Mouse (Mus musculus) lung, embryonic 14.5 days (tissue): Measurements from ENCODE around the gene Eif4e1b. TPM values are rescaled to one million over a fixed set of nuclear protein-coding genes. Genes with fewer than 3 reads are reported as not detected.

Experiments used
- ATAC-seq: fragments of 200-750 bp; cut with Nextera tagmentation; 2 replicates; pipeline ENCODE4 v1.8.0; 2017; ENCODE audit warnings: mild to moderate bottlenecking, moderate TSS enrichment, moderate library complexity; ENCODE audit not compliant: insufficient read depth
- DNase-seq: peaks from one replicate; pipeline ENCODE4 v3.0.0-alpha.2; 2015
- H3K27ac ChIP-seq: fragments of 300-500 bp; sonication (generic); 2 replicates; pipeline ENCODE4 v1.5.1; 2014; ENCODE audit warnings: low read depth, mild to moderate bottlenecking, moderate library complexity
- H3K27me3 ChIP-seq: fragments of 300-500 bp; sonication (generic); 2 replicates; pipeline ENCODE4 v1.6.1; 2014; ENCODE audit warnings: low read length, control low read depth; ENCODE audit not compliant: insufficient read depth
- H3K36me3 ChIP-seq: fragments of 300-500 bp; sonication (generic); 2 replicates; pipeline ENCODE4 v1.6.1; 2014; ENCODE audit warnings: control low read depth; ENCODE audit not compliant: insufficient read depth
- H3K4me1 ChIP-seq: fragments of 300-500 bp; sonication (generic); 2 replicates; pipeline ENCODE4 v1.6.1; 2014; ENCODE audit warnings: antibody characterized with exemption, control low read depth; ENCODE audit not compliant: insufficient read depth
- H3K4me2 ChIP-seq: fragments of 300-500 bp; sonication (generic); 2 replicates; pipeline ENCODE4 v1.6.1; 2014; ENCODE audit warnings: mild to moderate bottlenecking
- H3K4me3 ChIP-seq: fragments of 300-500 bp; sonication (generic); 2 replicates; pipeline ENCODE4 v1.5.1; 2014; ENCODE audit warnings: low read depth, low read length
- H3K9ac ChIP-seq: fragments of 300-500 bp; sonication (generic); 2 replicates; pipeline ENCODE4 v1.6.1; 2014
- H3K9me3 ChIP-seq: fragments of 300-500 bp; sonication (generic); 2 replicates; pipeline ENCODE4 v1.6.1; 2016; ENCODE audit warnings: low read depth, low read length, control low read depth
- CTCF ChIP-seq: IDR thresholded peaks from 2 replicates; pipeline ENCODE4 v1.5.1; 2016; ENCODE audit warnings: antibody characterized with exemption, low read depth
- WGBS: fragments of 180-500 bp; shearing (Covaris S2); extraction: QIAGEN DNeasy Blood & Tissue Kit; methylation state at CpG from one replicate; pipeline ENCODE4 v1.1.7; 2014; 5-methylcytosine and 5-hydroxymethylcytosine counted together
- polyA plus RNA-seq: library from polyadenylated mRNA; unstranded; fragments of >200 nt; fragmentation: Nextera tagmentation; extraction: Ambion mirVana; gene quantifications from 2 replicates; pipeline ENCODE4 v1.2.1, GENCODE M21; 2014

Eif4e1b gene
- polyA plus RNA-seq, 1 experiment from 2014 or later, result not detected

- no peak for ATAC-seq
- 5% methylated on average over 13 of the region's 13 CpGs for WGBS
- Histone ChIP-seq H3K27me3 (no peaks in the 10 kb centered on the region), H3K36me3 (no peaks in the 10 kb centered on the region), H3K9me3 (no peaks in the 10 kb centered on the region), H3K9ac (no peak overlapping the region), H3K4me1 (no peaks in the 10 kb centered on the region), H3K4me3 (no peak overlapping the region), H3K4me2 (no peak overlapping the region), H3K27ac (no peak overlapping the region)
- peak; percentile 40 for DNase-seq
- TF ChIP-seq CTCF, result no peak
Observed at GRCm38 (mm10) chr13:54829450-54829849, 45.7 kb downstream of the Eif4e1b start.

DNA sequence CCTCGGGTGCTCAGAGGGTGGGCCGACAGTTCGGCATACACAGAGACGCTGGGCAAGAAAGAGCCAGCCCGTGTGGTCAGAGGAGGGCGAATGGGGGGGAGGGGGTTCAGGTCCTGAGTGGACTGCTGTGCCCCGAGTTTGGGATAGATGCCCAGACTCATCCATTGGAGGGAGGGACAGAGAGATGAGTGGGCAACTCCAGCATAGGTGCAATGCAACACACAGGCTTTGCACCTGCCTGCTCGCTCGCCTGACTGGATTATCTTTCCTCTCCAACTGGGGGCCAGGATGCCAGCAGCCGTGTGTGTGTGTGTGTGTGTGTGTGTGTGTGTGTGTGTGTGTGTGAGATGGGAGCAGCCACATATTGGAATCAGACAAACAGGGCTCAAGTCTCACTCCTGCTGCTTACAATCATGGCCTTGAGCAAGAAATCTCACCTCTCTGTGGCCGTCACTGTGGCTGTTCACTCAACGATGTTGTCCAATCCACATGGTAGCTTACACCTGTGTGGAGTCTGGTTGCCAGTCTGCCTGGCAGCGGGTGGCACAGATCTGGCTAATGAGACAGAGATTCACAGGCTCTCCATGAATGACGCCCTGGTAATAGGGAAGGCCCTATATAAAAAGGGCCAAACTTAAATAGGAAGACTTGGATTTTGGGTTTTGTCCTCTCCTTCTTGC, 52.7 kb downstream of the Eif4e1b start:
- no peaks in the 10 kb centered on the region for H3K9me3 ChIP-seq
- no peak overlapping the region for H3K4me2 ChIP-seq
- no peak for TF ChIP-seq CTCF
- WGBS, result 75% methylated on average over 14 of the region's 14 CpGs
- DNase-seq (no peak), ATAC-seq (no peak)
- no peak overlapping the region for H3K27ac ChIP-seq
- H3K9ac ChIP-seq, result no peak overlapping the region
- no peaks in the 10 kb centered on the region for H3K36me3 ChIP-seq
- H3K27me3 ChIP-seq, result no peaks in the 10 kb centered on the region
- H3K4me1 ChIP-seq, result peaks cover 10% of the 10 kb centered on the region
- no peak overlapping the region for H3K4me3 ChIP-seq

DNA sequence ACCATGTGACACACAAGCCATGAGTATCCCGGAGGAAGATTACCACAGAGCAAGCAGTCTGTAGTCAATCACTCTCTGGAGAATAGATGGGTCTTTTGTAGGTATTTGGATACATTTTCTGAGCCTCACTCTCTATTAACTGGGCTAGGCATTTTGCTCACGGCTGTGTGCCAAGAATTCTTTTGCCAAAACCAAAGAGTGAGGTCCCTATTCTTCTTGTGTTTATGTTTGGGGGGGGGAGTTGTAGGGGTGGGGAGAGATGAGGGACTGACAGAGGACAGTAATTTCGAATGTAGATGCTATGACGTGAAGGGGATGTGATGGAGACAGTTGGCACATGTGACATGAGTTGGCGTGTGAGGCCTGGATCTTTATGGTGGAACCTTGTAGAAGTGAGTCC, 53.3 kb downstream of the Eif4e1b start:
- Histone ChIP-seq H3K9ac (no peak overlapping the region), H3K4me1 (peaks cover 10% of the 10 kb centered on the region), H3K9me3 (no peaks in the 10 kb centered on the region), H3K27ac (peak overlapping the region; percentile 76; the same call in 1 of the 2 replicates), H3K27me3 (no peaks in the 10 kb centered on the region), H3K4me2 (peak overlapping the region; percentile 49), H3K36me3 (no peaks in the 10 kb centered on the region), H3K4me3 (no peak overlapping the region)
- peak; percentile 77 for DNase-seq
- peak; percentile 74; the same call in 1 of the 2 replicates for ATAC-seq
- 29% methylated on average over 5 of the region's 5 CpGs for WGBS
- no peak for TF ChIP-seq CTCF

DNA sequence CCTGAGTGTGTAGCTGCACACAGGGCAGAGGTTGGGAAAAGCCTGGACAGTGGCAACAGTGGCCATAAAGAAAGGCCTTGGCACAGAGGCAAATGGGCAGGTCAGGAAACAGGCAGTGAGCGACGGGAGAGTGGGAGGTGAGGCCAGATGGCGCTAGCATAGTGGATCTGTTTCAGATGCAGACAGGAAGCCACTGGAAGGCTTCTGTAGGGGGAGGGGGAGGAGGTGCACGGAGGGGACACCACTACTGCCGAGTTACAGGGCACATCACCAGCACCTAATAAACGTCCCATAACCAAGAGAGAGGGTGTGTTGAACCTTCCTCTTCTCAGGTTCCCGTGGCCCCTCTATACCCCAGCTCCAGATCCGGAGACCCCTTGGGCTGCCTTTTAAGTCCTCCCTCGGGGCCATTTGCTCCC, 53.7 kb downstream of the Eif4e1b start:
- Histone ChIP-seq H3K4me1 (peaks cover 10% of the 10 kb centered on the region), H3K9ac (no peak overlapping the region), H3K36me3 (no peaks in the 10 kb centered on the region), H3K27ac (peak overlapping the region; percentile 76), H3K4me3 (no peak overlapping the region), H3K27me3 (no peaks in the 10 kb centered on the region), H3K9me3 (no peaks in the 10 kb centered on the region), H3K4me2 (peak overlapping the region; percentile 49)
- ATAC-seq (peak; percentile 86), DNase-seq (peak; percentile 68)
- 11% methylated on average over 9 of the region's 9 CpGs for WGBS
- TF ChIP-seq CTCF, result no peak

Other genes with a start within 250 kb of the Eif4e1b start
- gene 4833439L19Rik, start 218.6 kb upstream of the Eif4e1b start, polyA plus RNA-seq, result 137 and 145 TPM in 2 replicates
- gene Arl10, start 209.0 kb upstream of the Eif4e1b start, polyA plus RNA-seq, result 23.8 and 28.2 TPM in 2 replicates
- 70.2 and 84.2 TPM in 2 replicates for gene Nop16, start 193.9 kb upstream of the Eif4e1b start, polyA plus RNA-seq
- 167 and 171 TPM in 2 replicates for gene Higd2a, start 193.8 kb upstream of the Eif4e1b start, polyA plus RNA-seq
- gene Cltb, start 172.7 kb upstream of the Eif4e1b start, polyA plus RNA-seq, result 32.2 and 34.1 TPM in 2 replicates
- gene Faf2, start 162.2 kb upstream of the Eif4e1b start, polyA plus RNA-seq, result 103 and 106 TPM in 2 replicates
- gene Rnf44, start 90.1 kb upstream of the Eif4e1b start, polyA plus RNA-seq, result 59.9 and 63.4 TPM in 2 replicates
- 0.04 TPM in 1 of 2 replicates, not detected in the other for gene Cdhr2, start 82.5 kb upstream of the Eif4e1b start, polyA plus RNA-seq
- 0.34 and 0.53 TPM in 2 replicates for gene Gprin1, start 34.1 kb upstream of the Eif4e1b start, polyA plus RNA-seq
- gene Sncb, start 17.4 kb upstream of the Eif4e1b start, polyA plus RNA-seq, result not detected in 2 replicates
- 6.5 and 8.7 TPM in 2 replicates for gene Tspan17, start 5.4 kb downstream of the Eif4e1b start, polyA plus RNA-seq
- 6.5 and 7.5 TPM in 2 replicates for gene Unc5a, start 165.4 kb downstream of the Eif4e1b start, polyA plus RNA-seq
- 1.1 and 1.2 TPM in 2 replicates for gene Hk3, start 237.4 kb downstream of the Eif4e1b start, polyA plus RNA-seq